Mouse (Mus musculus) retina, embryonic 14.5 days (tissue): ENCODE measurements around the gene Slc36a3.
"Not testable (repeated sequence)": the region's sequence is repeated elsewhere in the genome, so short reads cannot be mapped to it uniquely, and the experiment has no call there.

Experiments
- DNase-seq: peaks from one replicate; pipeline ENCODE4 v3.0.0-alpha.2; 2015; ENCODE audit warnings: low spot score

The Slc36a3 gene

DNA sequence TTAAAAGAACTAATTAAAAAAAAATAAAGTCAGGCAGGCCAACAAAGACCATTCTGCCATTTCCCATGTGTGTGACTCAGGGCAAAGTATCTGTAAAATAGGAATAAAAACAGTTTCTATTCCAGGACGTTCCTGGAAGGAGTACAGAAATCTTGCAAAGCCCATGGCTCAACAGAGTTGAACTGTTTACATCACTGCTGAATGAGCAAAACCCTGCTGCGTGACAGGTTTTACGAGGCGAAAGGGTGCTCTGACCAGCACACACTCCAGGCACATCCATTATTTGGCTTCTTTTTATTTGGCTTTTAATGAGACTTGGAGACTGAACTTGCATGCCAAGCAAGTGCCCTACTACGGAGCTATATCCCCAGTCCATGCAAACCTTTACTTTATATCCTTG, 7.5 kb downstream of the Slc36a3 start:
- no peak for DNase-seq

DNA sequence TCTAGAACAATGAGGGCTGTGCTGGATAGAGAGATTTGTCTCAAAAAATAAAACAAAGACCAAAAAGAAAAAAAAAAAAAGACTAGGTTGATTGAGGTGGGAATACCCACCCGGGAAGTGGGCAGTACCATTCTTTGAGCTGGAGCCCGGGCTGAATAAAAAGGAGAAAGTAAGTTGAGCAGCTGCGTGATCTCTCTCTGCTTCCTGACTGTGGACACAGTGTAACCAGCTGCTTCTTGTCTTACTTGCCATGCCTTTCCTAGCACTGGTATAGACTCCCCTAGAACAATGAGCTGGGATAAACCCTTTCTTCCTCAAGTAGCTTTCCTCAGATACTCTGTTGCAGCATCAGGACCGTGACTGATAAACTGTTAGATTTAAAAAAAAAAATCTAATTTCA, 10.0 kb downstream of the Slc36a3 start:
- no peak for DNase-seq

DNA sequence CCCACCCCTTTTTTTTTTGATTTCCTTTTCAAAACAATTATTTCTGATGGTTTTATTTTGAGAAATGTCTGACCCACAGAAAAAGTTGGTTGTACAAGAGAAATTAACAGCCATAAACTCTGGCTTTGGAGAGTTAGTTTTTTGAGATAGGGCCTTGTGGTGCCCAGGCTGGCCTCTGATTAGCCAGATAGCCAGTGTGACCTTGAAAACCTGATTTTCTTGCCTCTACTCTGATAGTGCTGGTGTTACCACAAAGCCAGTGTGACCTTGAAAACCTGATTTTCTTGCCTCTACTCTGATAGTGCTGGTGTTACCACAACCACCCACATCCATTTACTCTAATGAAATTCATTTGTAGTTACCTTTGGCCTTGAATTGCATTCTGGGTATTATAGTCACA, 13.9 kb downstream of the Slc36a3 start:
- DNase-seq: no peak

DNA sequence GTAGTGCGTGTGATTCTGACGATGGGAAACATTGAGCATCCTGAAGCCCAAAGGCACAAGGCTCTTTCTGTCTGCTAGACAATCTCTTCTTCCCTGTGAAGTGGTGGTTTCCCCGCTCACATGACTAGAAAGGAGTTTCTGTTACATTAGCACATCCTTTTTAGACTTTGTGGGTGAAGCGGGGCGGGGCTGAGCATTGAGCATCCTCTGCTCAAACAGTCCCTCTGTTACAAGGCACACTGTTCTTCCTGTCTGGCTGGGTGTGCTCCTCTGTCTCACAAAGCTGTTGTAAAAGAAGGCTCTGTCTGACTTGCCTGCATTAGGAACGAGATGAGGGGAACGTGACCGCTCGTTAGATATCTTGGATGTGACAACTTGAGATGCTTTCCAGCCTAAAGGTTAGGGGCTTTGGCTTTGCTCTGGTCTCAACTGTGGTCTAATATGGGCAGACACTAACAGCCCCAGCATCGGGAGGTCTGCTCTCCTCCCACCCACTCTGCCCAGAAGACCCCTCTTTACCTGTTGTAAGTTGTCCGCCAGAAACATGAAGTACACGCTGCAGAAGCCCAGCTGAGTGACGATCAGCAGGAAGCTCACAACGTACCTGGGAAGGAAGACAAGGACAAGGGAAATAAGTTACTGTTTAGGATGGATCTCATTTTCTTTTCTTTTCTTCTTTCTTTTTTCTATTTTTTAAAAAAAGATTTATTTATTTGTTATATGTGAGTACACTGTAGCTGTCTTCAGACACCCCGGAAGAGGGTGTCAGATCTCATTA, 14.5 kb downstream of the Slc36a3 start:
- no peak for DNase-seq

DNA sequence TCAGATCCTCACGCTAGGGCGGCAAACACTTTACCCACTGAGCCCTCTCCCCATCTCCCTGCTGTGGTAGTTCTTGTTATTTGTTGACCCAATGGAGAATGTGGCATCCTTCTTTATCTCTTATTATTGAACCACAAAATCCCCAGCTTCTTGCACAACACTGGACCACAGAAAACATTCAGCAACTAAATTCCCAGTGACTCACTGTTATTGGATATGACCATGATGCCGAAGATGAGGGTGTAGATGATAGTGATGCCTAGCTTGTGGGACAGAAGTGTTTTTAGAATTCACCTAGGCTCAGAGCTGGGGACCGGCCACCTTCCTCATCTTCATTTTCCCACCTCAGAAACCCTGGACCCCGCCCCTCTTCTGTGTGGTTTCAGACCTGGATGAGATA, 16.6 kb downstream of the Slc36a3 start:
- DNase-seq: no peak

DNA sequence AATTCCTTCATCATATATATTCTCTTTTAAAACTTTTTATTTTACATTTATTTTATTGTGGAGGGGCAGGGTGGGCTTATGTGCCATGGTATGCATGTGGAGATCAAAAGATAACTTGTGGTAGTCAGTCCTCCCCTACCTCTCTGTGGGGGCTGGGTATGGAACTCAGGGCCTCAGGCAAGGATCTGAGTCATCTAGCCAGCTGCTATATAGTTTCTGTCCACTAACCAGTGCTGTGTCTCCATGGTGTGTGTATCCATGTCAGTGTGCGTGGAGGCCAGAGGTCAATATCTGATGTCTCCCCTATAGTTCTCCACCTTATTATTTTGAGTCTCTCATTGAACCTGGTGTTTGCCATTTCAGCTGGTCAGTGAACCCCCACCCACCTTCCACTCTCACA, 17.1 kb downstream of the Slc36a3 start:
- DNase-seq: no peak

DNA sequence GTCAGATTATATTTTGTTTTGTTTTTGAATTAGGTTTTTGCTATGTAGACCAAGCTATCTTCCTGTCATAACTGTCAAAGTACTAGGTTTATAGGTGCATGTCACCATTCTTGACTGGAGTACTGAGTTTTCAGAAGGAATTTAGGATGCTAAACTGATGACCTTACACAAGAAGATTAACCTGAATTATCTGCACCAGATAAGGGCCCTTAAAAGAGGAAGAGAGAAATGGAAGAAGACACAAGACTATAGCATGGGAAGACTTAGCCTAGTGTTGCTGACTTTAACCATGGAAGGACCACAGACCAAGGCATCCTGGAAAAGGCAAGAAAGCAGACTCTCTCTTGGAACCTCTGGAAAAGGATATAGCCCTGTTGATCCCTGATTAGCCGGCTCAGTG, 18.3 kb downstream of the Slc36a3 start:
- no peak for DNase-seq

DNA sequence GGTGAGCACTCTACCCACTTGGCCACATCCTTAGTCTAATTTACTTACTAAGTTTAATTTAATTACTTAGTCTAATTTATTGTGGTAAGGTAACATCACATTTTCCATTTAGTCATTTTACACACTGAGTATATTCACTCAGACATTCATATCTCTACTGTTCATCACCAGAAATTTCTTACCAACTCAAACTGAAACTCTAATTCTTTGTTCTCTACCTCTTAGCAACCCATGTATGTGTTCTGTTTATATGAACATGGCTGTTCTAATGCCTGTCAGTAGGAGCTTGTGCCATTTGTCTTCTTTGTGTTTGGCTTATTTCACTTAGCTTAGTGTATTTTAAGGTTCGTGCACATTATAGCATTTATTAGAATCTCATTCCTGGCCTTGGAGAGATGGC, 19.6 kb downstream of the Slc36a3 start:
- no peak for DNase-seq

DNA sequence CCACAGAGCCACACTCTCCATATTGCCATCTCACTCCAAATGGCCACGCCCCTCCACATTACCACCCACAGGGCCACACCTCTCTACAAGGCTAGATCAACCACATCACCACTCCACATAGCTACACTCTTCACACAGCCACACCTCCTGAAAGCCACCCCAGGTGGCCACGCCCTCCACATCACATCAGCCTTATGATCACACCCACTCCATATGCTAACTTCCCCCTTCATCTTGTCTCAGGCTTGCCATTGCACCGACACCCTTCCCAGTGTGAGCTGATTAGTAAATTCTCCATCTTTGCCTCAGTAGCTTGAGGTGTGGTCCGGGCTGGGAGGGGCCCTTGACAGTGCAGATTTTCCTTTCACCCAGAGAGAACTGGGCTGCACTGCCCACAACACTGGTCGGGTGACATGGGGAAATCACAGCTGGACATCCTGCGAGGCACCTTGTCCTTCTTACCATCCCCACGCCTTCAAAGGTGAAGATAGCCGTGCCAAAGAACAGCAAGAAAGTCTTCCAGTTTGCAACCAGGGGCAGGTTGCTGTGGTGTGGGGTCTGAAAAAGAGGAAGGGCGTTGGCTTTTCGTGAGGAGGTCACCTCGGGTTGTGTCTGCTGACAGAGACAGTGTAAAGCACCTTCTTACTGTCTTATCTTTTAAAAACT, 20.3 kb downstream of the Slc36a3 start:
- DNase-seq: no peak

DNA sequence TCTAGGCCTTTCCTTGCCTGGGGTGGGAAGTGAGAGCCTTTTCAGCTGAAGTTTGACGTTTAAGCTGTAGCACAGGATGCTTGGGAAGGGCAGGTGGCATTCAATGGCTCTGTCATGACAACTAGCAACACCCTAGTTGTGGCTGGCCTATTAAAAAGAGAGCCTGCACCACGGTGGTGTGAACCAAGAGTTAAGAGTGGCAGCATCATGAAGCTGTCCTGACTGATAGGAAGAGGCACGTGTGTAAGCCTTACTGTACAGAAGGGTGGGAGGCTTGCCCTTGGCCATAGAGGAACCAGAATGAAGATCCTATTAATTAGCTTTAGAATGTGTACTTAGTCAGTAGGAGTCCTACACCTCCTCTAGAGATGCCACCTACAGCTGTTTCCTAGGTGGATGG, 23.1 kb downstream of the Slc36a3 start:
- no peak for DNase-seq

DNA sequence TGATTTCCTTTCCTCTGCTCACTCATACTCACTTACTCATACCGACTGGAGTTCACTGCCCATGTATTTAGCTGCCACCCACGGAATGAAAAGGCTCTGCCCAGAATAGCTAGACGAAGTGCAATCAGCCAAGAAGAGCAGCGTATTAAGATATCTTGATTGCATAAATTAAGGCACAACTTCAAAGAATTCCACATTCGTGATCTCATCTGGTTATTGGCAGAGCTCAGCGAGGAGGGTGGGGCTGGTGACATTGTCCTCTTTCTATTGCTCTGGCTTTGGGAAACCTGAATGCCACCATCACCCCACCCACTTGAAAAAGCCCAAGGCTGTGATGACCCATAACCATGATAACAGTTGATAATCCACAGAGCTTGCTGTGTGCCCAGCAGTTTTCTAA, 23.6 kb downstream of the Slc36a3 start:
- DNase-seq: no peak

DNA sequence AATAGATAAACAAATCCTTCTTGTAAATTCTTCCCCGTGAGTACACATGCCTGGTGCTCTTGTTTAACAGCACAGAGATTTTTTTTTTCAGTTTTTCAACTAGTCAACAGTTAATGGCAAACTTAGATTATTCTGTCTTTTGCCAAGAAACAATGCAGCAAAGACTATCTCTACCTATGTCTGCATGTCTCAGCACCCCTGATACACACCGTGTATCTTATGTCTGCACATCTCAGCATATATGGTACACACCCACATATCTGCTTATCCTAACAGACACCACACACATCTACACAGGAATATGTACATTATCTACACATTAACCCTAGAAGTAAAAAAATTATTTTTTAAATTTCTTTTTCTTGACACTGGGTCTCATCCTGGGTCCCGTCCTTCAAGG, 24.8 kb downstream of the Slc36a3 start:
- DNase-seq: no peak

DNA sequence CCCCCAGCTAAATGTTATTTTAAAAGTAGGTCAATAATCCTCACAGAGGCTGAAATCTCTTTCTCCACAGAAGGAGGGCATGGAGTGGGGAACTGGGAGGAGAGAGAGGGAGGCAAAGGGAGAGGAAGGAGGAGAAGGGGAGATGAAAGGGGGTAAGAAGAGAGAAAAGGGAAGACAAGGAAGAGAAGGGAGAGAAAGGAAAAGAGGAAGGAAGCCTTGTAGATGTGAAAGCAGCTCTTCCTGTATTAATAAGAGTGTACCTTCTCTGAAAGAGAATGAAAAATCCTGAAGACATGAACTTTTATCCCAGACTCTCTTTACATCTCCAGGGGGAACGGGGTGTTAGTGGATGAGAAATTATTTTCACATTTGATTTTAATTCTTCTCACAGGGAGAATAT, 30.1 kb downstream of the Slc36a3 start:
- DNase-seq: peak; percentile 16

DNA sequence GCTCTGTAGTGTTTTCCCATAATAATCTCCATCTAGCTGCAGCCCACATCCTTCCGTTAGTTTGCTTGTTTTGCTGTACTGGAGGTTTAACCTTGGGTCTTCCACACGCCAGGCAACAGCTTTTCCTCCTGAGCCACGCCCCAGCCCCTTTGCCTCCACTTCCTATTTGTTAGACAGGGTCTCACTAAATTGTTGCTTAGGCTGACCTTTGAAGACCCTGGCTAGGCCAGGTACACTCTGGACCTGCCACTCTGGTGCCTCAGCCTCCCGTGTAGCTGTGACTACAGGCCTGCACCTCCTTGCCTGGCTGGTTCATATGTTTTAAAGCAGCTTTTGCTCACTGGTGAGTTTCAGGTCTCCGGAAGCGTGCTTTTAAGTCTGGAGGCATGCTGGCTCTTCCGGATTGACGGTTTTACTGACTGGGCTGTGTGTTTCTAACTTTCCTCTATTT, 30.7 kb downstream of the Slc36a3 start:
- peak; percentile 3 for DNase-seq

DNA sequence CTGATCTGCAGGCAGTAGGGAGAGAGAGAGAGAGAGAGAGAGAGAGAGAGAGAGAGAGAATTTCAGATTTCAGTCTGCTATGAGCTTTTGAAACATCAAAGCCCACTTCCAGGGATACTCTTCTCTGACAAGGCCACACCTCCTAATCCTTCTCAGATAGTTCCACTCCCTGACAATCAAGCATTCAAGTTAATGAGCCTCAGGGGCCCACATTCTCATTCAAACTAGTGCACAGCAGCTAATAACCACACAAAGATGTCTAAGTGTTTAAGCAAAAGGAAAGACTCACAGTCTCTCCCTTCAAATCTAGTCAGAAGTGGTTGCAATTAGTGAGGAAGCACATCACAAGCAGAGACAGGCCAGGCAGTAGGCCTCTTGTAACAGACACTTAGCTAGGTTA, 31.2 kb downstream of the Slc36a3 start:
- DNase-seq: no peak

DNA sequence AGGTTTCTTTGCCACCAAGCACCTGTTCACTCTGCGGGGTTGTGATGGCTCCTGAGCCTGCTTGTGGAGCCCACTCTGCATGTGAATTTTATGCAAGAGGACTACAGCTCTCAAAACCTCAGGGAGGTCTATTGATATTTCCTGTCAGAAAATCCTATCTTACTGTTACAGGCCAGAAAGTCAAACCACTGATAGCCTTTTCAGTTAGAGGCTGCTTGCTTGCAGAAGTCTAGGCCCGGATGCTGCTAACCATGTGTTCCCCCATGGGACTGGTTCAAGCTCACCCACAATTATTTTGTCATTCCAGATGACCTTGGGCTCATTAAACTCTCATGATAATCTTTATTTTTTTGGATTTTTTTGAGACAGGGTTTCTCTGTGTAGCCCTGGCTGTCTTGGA, 34.5 kb downstream of the Slc36a3 start:
- DNase-seq: no peak

DNA sequence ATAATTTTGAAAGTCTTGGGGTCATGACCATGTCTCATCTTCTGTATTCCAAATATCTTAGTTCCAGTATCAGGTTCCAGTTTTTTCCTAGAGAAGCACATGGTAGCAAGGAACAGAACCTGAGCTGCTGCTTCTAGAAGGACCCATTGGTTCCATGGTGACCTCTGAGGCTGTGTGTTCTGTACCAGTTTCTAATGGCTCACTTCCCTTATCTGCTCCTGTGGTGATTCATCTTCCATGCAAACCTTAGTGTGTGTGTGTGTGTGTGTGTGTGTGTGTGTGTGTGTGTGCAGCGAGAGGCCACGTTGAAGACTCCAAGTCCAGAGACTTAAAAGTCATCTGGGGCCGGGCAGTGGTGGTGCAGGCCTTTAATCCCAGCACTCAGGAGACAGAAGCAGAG, 35.5 kb downstream of the Slc36a3 start:
- no peak for DNase-seq

DNA sequence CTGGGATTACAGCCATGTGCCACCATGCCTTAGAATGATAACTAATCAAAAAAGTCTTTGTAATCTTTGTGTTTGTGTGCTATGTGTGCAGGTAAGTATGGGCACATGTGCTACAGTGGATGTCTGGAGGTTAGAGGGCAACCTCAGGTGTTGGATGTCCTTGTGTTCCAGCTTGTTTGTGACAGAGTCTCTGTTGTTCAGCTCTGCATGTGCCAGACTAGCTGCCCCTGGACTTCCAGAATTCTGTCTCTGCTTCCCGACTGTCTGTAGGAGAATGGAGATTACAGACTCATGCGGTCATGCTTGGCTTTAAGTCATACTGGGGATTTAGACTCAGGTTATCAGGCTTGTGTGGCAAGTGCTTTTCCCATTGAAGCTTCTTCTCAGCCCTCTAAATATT, 37.2 kb downstream of the Slc36a3 start:
- no peak for DNase-seq

DNA sequence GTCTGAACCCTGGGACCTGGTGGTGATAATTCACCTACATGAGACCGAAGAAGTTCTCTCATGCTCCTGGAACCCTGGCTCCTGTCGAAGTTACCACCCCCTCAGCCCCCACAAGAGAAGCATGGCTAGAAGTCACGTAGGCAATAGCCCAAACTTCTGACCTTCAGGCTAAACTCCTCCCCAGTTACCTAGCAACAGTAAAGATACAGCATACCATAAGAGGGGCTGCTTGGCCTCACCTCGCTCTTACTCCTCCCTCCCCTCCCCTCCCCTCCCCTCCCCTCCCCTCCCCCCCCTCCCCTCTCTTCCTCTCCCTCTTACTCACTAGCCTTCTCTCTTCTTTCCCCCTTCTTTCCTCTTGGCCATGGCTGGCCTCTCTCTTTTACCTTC, 37.7 kb downstream of the Slc36a3 start:
- DNase-seq: not testable (repeated sequence)

DNA sequence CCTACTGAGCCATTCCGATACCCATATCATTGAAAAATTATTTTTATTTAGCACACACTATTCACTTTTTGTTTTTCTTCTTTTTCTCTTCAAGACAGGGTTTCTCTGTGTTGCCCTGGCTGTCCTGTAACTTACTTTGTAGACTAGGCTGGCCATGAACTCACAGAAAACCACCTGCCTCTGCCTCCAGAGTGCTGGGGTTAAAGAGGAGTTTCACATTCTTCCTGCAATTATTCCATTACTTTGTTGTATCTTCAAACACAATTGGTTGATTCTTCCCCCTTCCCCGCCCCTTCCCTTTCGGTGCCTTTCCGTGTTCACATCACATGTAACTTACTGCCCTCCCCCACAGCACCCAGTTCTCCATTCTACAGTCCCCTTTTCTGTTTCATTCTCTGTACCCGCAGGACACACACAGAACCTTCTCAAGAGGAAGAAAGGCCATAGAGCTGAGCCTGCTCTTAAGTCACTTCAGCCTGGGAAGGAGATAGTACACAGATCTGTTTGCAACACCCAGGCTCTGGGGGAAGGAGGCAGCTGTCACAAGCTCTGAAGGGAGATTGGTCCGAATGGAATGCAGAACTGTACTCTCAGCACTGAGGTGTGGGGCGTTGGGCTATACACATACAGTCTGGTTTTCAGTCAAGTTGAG, 38.2 kb downstream of the Slc36a3 start:
- no peak for DNase-seq

DNA sequence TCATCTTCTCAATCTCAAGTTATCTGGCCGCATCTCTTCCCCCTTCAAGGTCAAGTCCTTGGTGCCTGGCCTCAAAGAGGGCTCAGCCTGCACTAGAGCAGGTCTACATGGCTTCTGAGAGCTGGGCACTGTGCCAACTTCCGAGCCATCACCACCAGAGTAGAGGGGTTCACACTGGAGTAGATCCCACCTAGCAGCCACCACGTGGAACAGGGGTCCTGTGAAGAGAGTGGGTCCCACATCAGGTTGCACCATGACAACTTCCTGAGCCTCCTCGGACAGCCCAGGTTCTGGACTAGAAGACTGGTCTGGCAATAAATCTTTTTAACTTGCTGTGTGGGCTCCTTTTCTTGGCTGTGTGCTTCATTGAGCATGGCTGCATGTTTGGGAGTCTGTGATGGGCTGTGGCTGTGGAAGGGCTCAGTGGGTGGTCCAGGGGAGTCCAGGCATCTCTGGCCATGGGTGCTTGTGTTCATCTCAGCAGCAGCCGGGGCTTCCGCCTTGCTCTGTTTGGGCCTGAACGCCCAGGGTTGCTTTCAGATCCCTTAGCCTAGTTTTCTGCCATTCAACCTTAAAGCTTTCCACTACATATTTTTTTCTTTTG, 40.8 kb downstream of the Slc36a3 start:
- no peak for DNase-seq

DNA sequence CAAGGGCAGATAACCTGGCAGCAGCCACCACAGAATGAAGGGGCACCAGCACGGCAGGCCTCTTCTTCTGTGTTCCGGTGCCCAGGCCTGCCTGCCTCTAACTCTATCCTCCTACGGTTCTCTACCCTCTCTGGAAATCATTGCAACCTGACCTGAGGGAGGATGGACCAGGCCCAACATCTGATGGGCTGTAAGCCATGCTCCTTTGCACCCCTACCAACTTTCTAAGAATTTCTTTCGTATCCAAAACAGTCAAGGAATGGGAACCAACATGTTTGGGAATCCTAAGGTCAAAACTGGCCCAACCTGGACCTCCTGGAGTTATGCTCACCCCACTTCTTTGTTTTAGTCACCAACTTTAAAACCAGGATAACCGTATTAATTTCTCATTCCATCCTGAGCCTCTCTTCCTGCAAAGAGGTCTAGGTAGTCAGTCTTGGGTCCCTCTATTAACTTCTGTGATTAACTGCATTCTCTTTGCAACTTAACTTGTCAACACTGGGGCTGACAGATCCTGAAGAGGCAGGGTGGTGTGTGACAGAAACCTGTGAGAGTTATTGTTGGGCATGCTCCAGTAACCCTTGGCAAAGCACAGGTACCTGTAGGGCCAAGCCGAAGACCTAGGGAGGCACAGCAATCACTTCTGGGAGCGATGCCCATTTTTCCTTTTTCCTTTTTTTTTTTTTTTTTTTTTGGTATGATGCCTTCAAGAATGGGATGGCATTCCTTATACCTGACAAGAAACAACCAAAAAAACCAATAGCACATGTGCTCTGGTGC, 41.8 kb downstream of the Slc36a3 start:
- DNase-seq: no peak
